Mouse (Mus musculus) MEL (cell line): ENCODE measurements around the gene Asxl2. TPM values are rescaled to one million over a fixed set of nuclear protein-coding genes. Genes with fewer than 3 reads are reported as not detected.
A peak's percentile ranks its signal among the peaks of the same experiment; 100 is the strongest.

ENCODE experiments used
- DNase-seq: peaks from one replicate; pipeline ENCODE4 v3.0.0; 2011; ENCODE audit warnings: low read depth, low spot score
- H3K27ac ChIP-seq: 2 replicates; pipeline ENCODE4 v1.5.1; 2012; ENCODE audit warnings: low read depth, mild to moderate bottlenecking, control low read depth, low read length, moderate library complexity; ENCODE audit not compliant: control insufficient read depth
- H3K27me3 ChIP-seq, 2 experiments: fragments of 150-350 bp in 1 of 2; sonication (generic) in 1 of 2; 2 replicates each; pipeline ENCODE4 v1.6.1; 2012; ENCODE audit warnings: low read length in 2 of 2, mild to moderate bottlenecking in 2 of 2, improper control_type of control experiment in 1 of 2, moderate library complexity in 1 of 2; ENCODE audit not compliant: insufficient read depth in 2 of 2, control insufficient read depth in 1 of 2
- H3K36me3 ChIP-seq, 2 experiments: 2 replicates each; pipeline ENCODE4 v1.6.1; 2012 to 2014; ENCODE audit warnings: low read length in 2 of 2, improper control_type of control experiment in 1 of 2, inconsistent platforms in 1 of 2, mild to moderate bottlenecking in 1 of 2; ENCODE audit not compliant: insufficient read depth in 2 of 2, control insufficient read depth in 1 of 2
- H3K4me1 ChIP-seq, 2 experiments: fragments of 150-350 bp in 1 of 2; sonication (generic) in 1 of 2; 2 replicates each; pipeline ENCODE4 v1.6.1; 2012; ENCODE audit warnings: low read length in 2 of 2, improper control_type of control experiment in 1 of 2, mild to moderate bottlenecking in 1 of 2; ENCODE audit not compliant: insufficient read depth in 2 of 2, control insufficient read depth in 1 of 2
- H3K4me3 ChIP-seq, 2 experiments: fragments of 150-350 bp in 1 of 2; sonication (generic) in 1 of 2; 2 replicates each; pipeline ENCODE4 v1.5.1; 2012; ENCODE audit warnings: low read depth in 2 of 2, low read length in 2 of 2, mild to moderate bottlenecking in 2 of 2, moderate library complexity in 2 of 2, control low read depth in 1 of 2, improper control_type of control experiment in 1 of 2; ENCODE audit not compliant: control insufficient read depth in 1 of 2, insufficient read depth in 1 of 2
- H3K79me2 ChIP-seq: 2 replicates; pipeline ENCODE4 v1.6.1; 2012; ENCODE audit warnings: mild to moderate bottlenecking, low read length, moderate library complexity; ENCODE audit not compliant: control insufficient read depth, poor library complexity, insufficient read depth
- H3K9ac ChIP-seq: 2 replicates; pipeline ENCODE4 v1.6.1; 2012; ENCODE audit warnings: low read depth, mild to moderate bottlenecking, control low read depth, low read length, moderate library complexity; ENCODE audit not compliant: control insufficient read depth, poor library complexity, severe bottlenecking
- H3K9me3 ChIP-seq: fragments of 150-350 bp; sonication (generic); replicated peaks from 2 replicates; pipeline ENCODE4 v1.6.1; 2012; ENCODE audit warnings: mild to moderate bottlenecking, low read length, improper control_type of control experiment, moderate library complexity; ENCODE audit not compliant: insufficient read depth
- BHLHE40 ChIP-seq: IDR thresholded peaks from 2 replicates; pipeline ENCODE4 v1.6.1; 2012; ENCODE audit warnings: low read depth, mild to moderate bottlenecking, inconsistent platforms, low read length, improper control_type of control experiment, borderline replicate concordance
- CHD1 ChIP-seq: IDR thresholded peaks from 2 replicates; pipeline ENCODE4 v1.6.1; 2012; ENCODE audit warnings: low read depth, mild to moderate bottlenecking, inconsistent platforms, low read length, improper control_type of control experiment
- CHD2 ChIP-seq: IDR thresholded peaks from 2 replicates; pipeline ENCODE4 v1.6.1; 2011; ENCODE audit warnings: low read length, improper control_type of control experiment
- CTCF ChIP-seq, 3 experiments: IDR thresholded peaks in 2 of 3; conservative IDR thresholded peaks in 1 of 3; 2 replicates each; pipeline ENCODE4 v1.5.1; 2011 to 2012; ENCODE audit warnings: low read length in 3 of 3, low read depth in 2 of 3, mild to moderate bottlenecking in 2 of 3, improper control_type of control experiment in 1 of 3, inconsistent platforms in 1 of 3, mixed read lengths in 1 of 3, moderate library complexity in 1 of 3; ENCODE audit not compliant: control insufficient read depth in 1 of 3, insufficient read depth in 1 of 3, poor library complexity in 1 of 3, severe bottlenecking in 1 of 3
- ETS1 ChIP-seq: IDR thresholded peaks from 2 replicates; pipeline ENCODE4 v1.6.1; 2012; ENCODE audit warnings: low read depth, mild to moderate bottlenecking, inconsistent platforms, low read length, improper control_type of control experiment, moderate library complexity
- GATA1 ChIP-seq: IDR thresholded peaks from 2 replicates; pipeline ENCODE4 v1.6.1; 2011; ENCODE audit warnings: low read depth, low read length, improper control_type of control experiment
- JUND ChIP-seq: IDR thresholded peaks from 2 replicates; pipeline ENCODE4 v1.6.1; 2011; ENCODE audit warnings: low read depth, mild to moderate bottlenecking, improper control_type of control experiment, low read length
- MAFK ChIP-seq: IDR thresholded peaks from 2 replicates; pipeline ENCODE4 v1.6.1; 2011; ENCODE audit warnings: low read depth, mild to moderate bottlenecking, low read length, improper control_type of control experiment, borderline replicate concordance
- MAX ChIP-seq: IDR thresholded peaks from 2 replicates; pipeline ENCODE4 v1.6.1; 2011; ENCODE audit warnings: low read length, improper control_type of control experiment
- MEF2A ChIP-seq: IDR thresholded peaks from 2 replicates; pipeline ENCODE4 v1.6.1; 2014; ENCODE audit warnings: low read depth, mild to moderate bottlenecking, inconsistent platforms, low read length, improper control_type of control experiment; ENCODE audit not compliant: poor library complexity, insufficient replicate concordance, severe bottlenecking; ENCODE audit errors: extremely low read depth
- MXI1 ChIP-seq: IDR thresholded peaks from 2 replicates; pipeline ENCODE4 v1.6.1; 2011; ENCODE audit warnings: mild to moderate bottlenecking, low read depth, low read length, improper control_type of control experiment
- NELFE ChIP-seq: IDR thresholded peaks from 2 replicates; pipeline ENCODE4 v1.6.1; 2011; ENCODE audit warnings: low read depth, low read length, improper control_type of control experiment
- POLR2AphosphoS2 ChIP-seq: IDR thresholded peaks from 2 replicates; pipeline ENCODE4 v1.6.1; 2011; ENCODE audit warnings: low read length, improper control_type of control experiment
- POLR2AphosphoS5 ChIP-seq: IDR thresholded peaks from 2 replicates; pipeline ENCODE4 v1.6.1; 2012; ENCODE audit warnings: low read depth, borderline replicate concordance, mild to moderate bottlenecking, inconsistent platforms, low read length, moderate library complexity, mixed read lengths
- RAD21 ChIP-seq: IDR thresholded peaks from 2 replicates; pipeline ENCODE4 v1.6.1; 2011; ENCODE audit warnings: mild to moderate bottlenecking, low read depth, low read length, improper control_type of control experiment
- RCOR1 ChIP-seq: IDR thresholded peaks from 2 replicates; pipeline ENCODE4 v1.6.1; 2012; ENCODE audit warnings: low read depth, mild to moderate bottlenecking, inconsistent platforms, low read length, improper control_type of control experiment
- SIN3A ChIP-seq: IDR thresholded peaks from 2 replicates; pipeline ENCODE4 v1.6.1; 2012; ENCODE audit warnings: low read length, improper control_type of control experiment, inconsistent platforms
- SMC3 ChIP-seq: IDR thresholded peaks from 2 replicates; pipeline ENCODE4 v1.6.1; 2011; ENCODE audit warnings: low read depth, low read length, improper control_type of control experiment
- TAL1 ChIP-seq: IDR thresholded peaks from 2 replicates; pipeline ENCODE4 v1.6.1; 2012; ENCODE audit warnings: mild to moderate bottlenecking, inconsistent platforms, low read length, moderate library complexity, mixed read lengths
- TBP ChIP-seq: IDR thresholded peaks from 2 replicates; pipeline ENCODE4 v1.8.0; 2011; ENCODE audit warnings: low read depth, low read length, improper control_type of control experiment
- UBTF ChIP-seq: IDR thresholded peaks from 2 replicates; pipeline ENCODE4 v1.6.1; 2012; ENCODE audit warnings: low read depth, mild to moderate bottlenecking, inconsistent platforms, low read length, improper control_type of control experiment, moderate library complexity, borderline replicate concordance; ENCODE audit not compliant: insufficient read depth
- USF1 ChIP-seq: IDR thresholded peaks from 2 replicates; pipeline ENCODE4 v1.6.1; 2014; ENCODE audit warnings: low read depth, mild to moderate bottlenecking, inconsistent platforms, low read length, improper control_type of control experiment, moderate library complexity
- USF2 ChIP-seq, 2 experiments: IDR thresholded peaks; 2 replicates each; pipeline ENCODE4 v1.6.1; 2011 to 2012; ENCODE audit warnings: improper control_type of control experiment in 2 of 2, low read length in 2 of 2, borderline replicate concordance in 1 of 2, inconsistent platforms in 1 of 2, low read depth in 1 of 2, mild to moderate bottlenecking in 1 of 2; ENCODE audit not compliant: insufficient read depth in 1 of 2
- ZC3H11A ChIP-seq: IDR thresholded peaks from 2 replicates; pipeline ENCODE4 v1.6.1; 2012; ENCODE audit warnings: low read depth, mild to moderate bottlenecking, inconsistent platforms, low read length, improper control_type of control experiment
- ZKSCAN1 ChIP-seq: IDR thresholded peaks from 2 replicates; pipeline ENCODE4 v1.6.1; 2012; ENCODE audit warnings: low read depth, mild to moderate bottlenecking, inconsistent platforms, low read length, improper control_type of control experiment, moderate library complexity
- ZNF384 ChIP-seq: IDR thresholded peaks from 2 replicates; pipeline ENCODE4 v1.6.1; 2012; ENCODE audit warnings: low read depth, mild to moderate bottlenecking, inconsistent platforms, low read length, improper control_type of control experiment
- polyA plus RNA-seq, 2 experiments: library from polyadenylated mRNA; stranded (reverse) in 1 of 2; unstranded in 1 of 2; fragments of >175 nt in 1 of 2; fragments of >200 nt in 1 of 2; gene quantifications; 2 replicates each; pipeline versions ENCODE4 v1.2.1 to v1.2.4; 2012; ENCODE audit warnings: low replicate concordance in 2 of 2, low read depth in 1 of 2; ENCODE audit not compliant: insufficient read length in 2 of 2, insufficient read depth in 1 of 2, missing spikeins in 1 of 2
- total RNA-seq: library from RNA; depleted of rRNA; stranded (reverse); fragments of 300-350 nt; gene quantifications from 2 replicates; pipeline ENCODE4 v1.2.3, GENCODE M21; 2012

The Asxl2 gene
- total and polyA plus RNA-seq, 3 experiments: 18.8 to 62.0 (median 26.2) TPM

DNA sequence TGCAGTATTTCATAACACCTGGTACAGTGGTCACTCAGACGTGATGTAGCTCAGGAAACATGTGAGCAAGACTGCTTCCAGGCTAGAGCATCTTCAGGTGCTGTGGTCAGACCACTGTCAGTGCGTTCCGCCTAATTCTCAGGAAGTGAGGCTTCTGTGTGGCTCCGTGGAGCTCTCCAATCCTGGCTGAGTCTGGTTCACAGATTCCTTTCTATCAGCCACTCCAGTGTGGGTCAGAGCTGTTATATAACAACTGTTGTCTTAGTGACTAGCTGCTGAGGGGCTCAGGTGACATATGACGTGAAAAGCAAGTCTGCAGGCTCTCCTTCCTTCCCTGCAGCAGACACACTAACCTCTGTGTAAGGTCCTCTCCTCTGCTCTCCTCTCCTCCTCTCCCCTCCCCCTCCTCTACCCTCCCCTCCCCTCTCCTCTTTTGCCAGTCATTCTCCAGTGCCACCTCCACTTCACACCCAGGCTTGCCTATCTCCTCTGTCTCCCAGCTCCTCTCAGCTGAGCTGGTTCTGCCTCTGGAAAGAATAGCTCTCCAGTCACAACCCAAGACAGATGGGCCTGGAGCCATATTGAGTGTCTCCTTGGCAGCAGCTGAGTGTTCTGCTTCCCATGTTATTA is 122.0 kb downstream of the Asxl2 start:
- no peak for DNase-seq
- no peaks in the 10 kb centered on the region for H3K79me2 ChIP-seq
- H3K9me3 ChIP-seq: no peaks in the 10 kb centered on the region
- no peak for TF ChIP-seq NELFE
- no peak for TF ChIP-seq CHD1
- no peak for TF ChIP-seq CHD2
- TF ChIP-seq MAX: no peak
- no peak for TF ChIP-seq MEF2A
- TF ChIP-seq RCOR1: no peak
- no peak for TF ChIP-seq ZC3H11A
- TF ChIP-seq BHLHE40: no peak
- TF ChIP-seq MAFK: no peak
- no peak for TF ChIP-seq GATA1
- no peak for TF ChIP-seq ETS1
- no peak for TF ChIP-seq POLR2AphosphoS2
- TF ChIP-seq ZKSCAN1: no peak
- no peak for TF ChIP-seq CTCF (IDR thresholded peaks at IDR 0.05 in 2 of 3, conservative IDR thresholded peaks at IDR 0.05 in 1 of 3; ENCODE audit: control insufficient read depth in 1 of 3, insufficient read depth in 1 of 3, low read depth in 2 of 3, low read length in 3 of 3, poor library complexity in 1 of 3, severe bottlenecking in 1 of 3)
- no peak for TF ChIP-seq UBTF
- TF ChIP-seq SMC3: no peak
- no peak for TF ChIP-seq JUND
- TF ChIP-seq ZNF384: no peak
- no peak for TF ChIP-seq USF2 (IDR thresholded peaks at IDR 0.05; ENCODE audit: borderline replicate concordance in 1 of 2, insufficient read depth in 1 of 2, low read depth in 1 of 2, low read length in 2 of 2)
- TF ChIP-seq POLR2AphosphoS5: no peak
- no peak overlapping the region for H3K9ac ChIP-seq
- no peak overlapping the region for H3K4me3 ChIP-seq
- H3K4me1 ChIP-seq: no peaks in the 10 kb centered on the region
- H3K27me3 ChIP-seq: no peaks in the 10 kb centered on the region
- H3K36me3 ChIP-seq: no peaks in the 10 kb centered on the region
- no peak overlapping the region for H3K27ac ChIP-seq

DNA sequence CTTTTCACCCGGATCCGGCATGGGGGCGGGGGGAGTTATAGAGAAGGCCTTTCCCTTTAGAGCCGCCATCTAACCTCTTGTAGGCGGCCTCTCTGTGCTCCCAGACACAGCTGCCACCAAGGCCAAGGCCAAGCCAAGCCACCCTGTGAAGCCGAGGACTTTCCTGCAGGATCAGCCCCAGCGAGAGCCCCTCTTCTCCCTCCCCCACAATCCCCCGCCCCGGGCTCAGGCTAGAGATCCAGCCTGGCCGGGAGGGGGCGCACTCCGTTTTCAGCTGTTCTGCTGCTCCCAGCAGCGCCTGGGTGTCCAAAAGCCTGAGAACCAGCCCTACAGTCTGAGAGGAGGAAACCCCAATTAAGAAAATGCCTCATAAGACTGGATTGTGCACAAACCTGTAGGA is 123.6 kb downstream of the Asxl2 start:
- Histone ChIP-seq H3K4me1 (no peaks in the 10 kb centered on the region), H3K4me3 (no peak overlapping the region), H3K27me3 (no peaks in the 10 kb centered on the region), H3K79me2 (no peaks in the 10 kb centered on the region), H3K9me3 (no peaks in the 10 kb centered on the region), H3K36me3 (no peaks in the 10 kb centered on the region), H3K27ac (no peak overlapping the region), H3K9ac (no peak overlapping the region)
- peak; percentile 27 for DNase-seq
- TF ChIP-seq SIN3A: no peak
- peak; percentile 22 for TF ChIP-seq SMC3
- TF ChIP-seq MAX: no peak
- no peak for TF ChIP-seq ETS1
- TF ChIP-seq CTCF (IDR thresholded peaks at IDR 0.05 in 2 of 3, conservative IDR thresholded peaks at IDR 0.05 in 1 of 3; ENCODE audit: control insufficient read depth in 1 of 3, insufficient read depth in 1 of 3, low read depth in 2 of 3, low read length in 3 of 3, poor library complexity in 1 of 3, severe bottlenecking in 1 of 3): peak in 2 of 3 experiments; percentile 53 to 78; a peak in 4 of 6 replicates
- TF ChIP-seq MXI1: no peak
- TF ChIP-seq USF1: no peak
- no peak for TF ChIP-seq ZKSCAN1
- TF ChIP-seq CHD2: no peak
- TF ChIP-seq NELFE: no peak
- TF ChIP-seq TAL1: no peak
- no peak; the same call in 1 of the 2 replicates for TF ChIP-seq RAD21
- TF ChIP-seq TBP: no peak
- TF ChIP-seq USF2 (IDR thresholded peaks at IDR 0.05; ENCODE audit: borderline replicate concordance in 1 of 2, insufficient read depth in 1 of 2, low read depth in 1 of 2, low read length in 2 of 2): no peak
